Mouse (Mus musculus) lung, adult 2 months (tissue): ENCODE data around the gene A2ml1.
A peak's percentile ranks its signal among the peaks of the same experiment; 100 is the strongest.

Experiments used
- CTCF ChIP-seq: fragments of 200-500 bp; IDR thresholded peaks from 2 replicates; pipeline ENCODE4 v1.5.1; 2011; ENCODE audit warnings: mild to moderate bottlenecking, low read length, control low read depth; ENCODE audit not compliant: insufficient read depth
- POLR2A ChIP-seq: fragments of 200-500 bp; IDR thresholded peaks from 2 replicates; pipeline ENCODE4 v1.6.1; 2011; ENCODE audit warnings: low read depth, mild to moderate bottlenecking, control low read depth, low read length, borderline replicate concordance; ENCODE audit errors: extremely low read depth

- TF ChIP-seq CTCF = peak; percentile 26; the same call in 1 of the 2 replicates
- TF ChIP-seq POLR2A = no peak
Measured at GRCm38 (mm10) chr6:128604512-128604911, 23.1 kb upstream of the A2ml1 start.
